Mouse (Mus musculus) spleen, postnatal 10 days (tissue): Measurements from ENCODE around the gene Ankrd60.

Experiments
- DNase-seq, 2 experiments: peaks; one replicate each; pipeline ENCODE4 v3.0.0; 2021 to 2022; ENCODE audit warnings: low spot score in 2 of 2

Gene Ankrd60

GRCm38 (mm10) chr2:173577669-173578557, at the start of gene Ankrd60:
Gene Ankrd60 (minus strand): TSS chr2:173578365.
- peak; percentile 29 to 67 for DNase-seq

- no peak for DNase-seq
Measured at GRCm38 (mm10) chr2:173625786-173626185, 47.6 kb upstream of the Ankrd60 start.

GRCm38 (mm10) chr2:173624667-173625066, 46.5 kb upstream of the Ankrd60 start:
- DNase-seq = no peak

GRCm38 (mm10) chr2:173622173-173622601, 44.0 kb upstream of the Ankrd60 start:
- no peak for DNase-seq

GRCm38 (mm10) chr2:173620645-173621044, 42.5 kb upstream of the Ankrd60 start:
- DNase-seq = no peak

GRCm38 (mm10) chr2:173619132-173619531, 41.0 kb upstream of the Ankrd60 start:
- no peak for DNase-seq

GRCm38 (mm10) chr2:173616156-173616555, 38.0 kb upstream of the Ankrd60 start:
- no peak for DNase-seq

GRCm38 (mm10) chr2:173615378-173616081, 37.4 kb upstream of the Ankrd60 start:
- no peak for DNase-seq

GRCm38 (mm10) chr2:173608020-173608958, 30.1 kb upstream of the Ankrd60 start:
- no peak for DNase-seq

GRCm38 (mm10) chr2:173606415-173606804, 28.2 kb upstream of the Ankrd60 start:
- DNase-seq = no peak

GRCm38 (mm10) chr2:173605713-173606414, 27.7 kb upstream of the Ankrd60 start:
- DNase-seq = no peak

- no peak for DNase-seq
Measured at GRCm38 (mm10) chr2:173601861-173602260, 23.7 kb upstream of the Ankrd60 start.

GRCm38 (mm10) chr2:173595374-173595781, 17.2 kb upstream of the Ankrd60 start:
- DNase-seq = peak in 1 of 2 experiments; percentile 47

GRCm38 (mm10) chr2:173594313-173595063, 16.3 kb upstream of the Ankrd60 start:
- DNase-seq = no peak

- DNase-seq = no peak
Measured at GRCm38 (mm10) chr2:173593841-173594240, 15.7 kb upstream of the Ankrd60 start.

- no peak for DNase-seq
Measured at GRCm38 (mm10) chr2:173592781-173593180, 14.6 kb upstream of the Ankrd60 start.

GRCm38 (mm10) chr2:173587411-173587810, 9.2 kb upstream of the Ankrd60 start:
- no peak for DNase-seq

- DNase-seq = peak; percentile 72 to 80
Measured at GRCm38 (mm10) chr2:173586118-173586968, 8.2 kb upstream of the Ankrd60 start.

- DNase-seq = peak in 1 of 2 experiments; percentile 38
Measured at GRCm38 (mm10) chr2:173585387-173586117, 7.4 kb upstream of the Ankrd60 start.
